Mouse (Mus musculus) mouse trophoblast stem cell (cell line): ENCODE data around the gene Rbl2.

Source experiments
- in situ Hi-C, 2 experiments: fragments of 300-500 bp; cut with MseI, MboI; formaldehyde crosslinking; loops; 2 replicates in 1 of 2; 3 replicates in 1 of 2; pipeline ENCODE4 v1.15.1; 2025

Rbl2 gene

GRCm38 (mm10) chr8:91069834-91070233 is at the start of gene Rbl2:
Rbl2 (plus strand) TSS chr8:91070057.
- in situ Hi-C loops, result no loop called here

- in situ Hi-C loops, result no loop called here
Observed at GRCm38 (mm10) chr8:91034417-91034816, 35.4 kb upstream of the Rbl2 start.

GRCm38 (mm10) chr8:91036905-91037304 is 33.0 kb upstream of the Rbl2 start:
- in situ Hi-C loops, result no loop called here

- in situ Hi-C loops, result no loop called here
Observed at GRCm38 (mm10) chr8:91038637-91039036, 31.2 kb upstream of the Rbl2 start.

- in situ Hi-C loops, result no loop called here
Observed at GRCm38 (mm10) chr8:91046370-91046769, 23.5 kb upstream of the Rbl2 start.

GRCm38 (mm10) chr8:91051037-91051436 is 18.8 kb upstream of the Rbl2 start:
- in situ Hi-C loops, result no loop called here

- in situ Hi-C loops, result no loop called here
Observed at GRCm38 (mm10) chr8:91054418-91054817, 15.4 kb upstream of the Rbl2 start.

- in situ Hi-C loops, result no loop called here
Observed at GRCm38 (mm10) chr8:91056848-91057247, 13.0 kb upstream of the Rbl2 start.

GRCm38 (mm10) chr8:91059086-91059578 is 10.7 kb upstream of the Rbl2 start:
- in situ Hi-C loops, result no loop called here

- in situ Hi-C loops, result no loop called here
Observed at GRCm38 (mm10) chr8:91059884-91060510, 9.9 kb upstream of the Rbl2 start.

GRCm38 (mm10) chr8:91060555-91061471 is 9.0 kb upstream of the Rbl2 start:
- in situ Hi-C loops, result no loop called here

GRCm38 (mm10) chr8:91065179-91065578 is 4.7 kb upstream of the Rbl2 start:
- in situ Hi-C loops, result no loop called here

GRCm38 (mm10) chr8:91069407-91069806 is 450 bp upstream of the Rbl2 start:
- in situ Hi-C loops, result no loop called here

- in situ Hi-C loops, result no loop called here
Observed at GRCm38 (mm10) chr8:91070275-91070859, 510 bp downstream of the Rbl2 start.

GRCm38 (mm10) chr8:91077077-91077867 is 7.4 kb downstream of the Rbl2 start:
- in situ Hi-C loops, result no loop called here

- in situ Hi-C loops, result no loop called here
Observed at GRCm38 (mm10) chr8:91079678-91080077, 9.8 kb downstream of the Rbl2 start.

GRCm38 (mm10) chr8:91081911-91082310 is 12.1 kb downstream of the Rbl2 start:
- in situ Hi-C loops, result no loop called here

- in situ Hi-C loops, result no loop called here
Observed at GRCm38 (mm10) chr8:91082428-91082827, 12.6 kb downstream of the Rbl2 start.

- in situ Hi-C loops, result no loop called here
Observed at GRCm38 (mm10) chr8:91088452-91088851, 18.6 kb downstream of the Rbl2 start.

GRCm38 (mm10) chr8:91089601-91090000 is 19.7 kb downstream of the Rbl2 start:
- in situ Hi-C loops, result no loop called here

GRCm38 (mm10) chr8:91094135-91094534 is 24.3 kb downstream of the Rbl2 start:
- in situ Hi-C loops, result no loop called here

- in situ Hi-C loops, result no loop called here
Observed at GRCm38 (mm10) chr8:91098106-91098505, 28.2 kb downstream of the Rbl2 start.
